Mouse (Mus musculus) kidney, adult 2 months (tissue): ENCODE results near the gene Tcf7. TPM values are rescaled to one million over a fixed set of nuclear protein-coding genes. Genes with fewer than 3 reads are reported as not detected.
"Not testable (repeated sequence)": the region's sequence is repeated elsewhere in the genome, so short reads cannot be mapped to it uniquely, and the experiment has no call there.

Experiments used
- DNase-seq: peaks from one replicate; pipeline ENCODE4 v3.0.0; 2021
- H3K27ac ChIP-seq: fragments of 200-500 bp; 2 replicates; pipeline ENCODE4 v1.5.1; 2012; ENCODE audit warnings: low read depth, low read length, control low read depth, inconsistent platforms; ENCODE audit not compliant: insufficient read depth
- H3K27me3 ChIP-seq: fragments of 200-500 bp; replicated peaks from 2 replicates; pipeline ENCODE4 v1.6.1; 2012; ENCODE audit warnings: mild to moderate bottlenecking, moderate library complexity, low read length, inconsistent platforms; ENCODE audit not compliant: control insufficient read depth, insufficient read depth
- H3K36me3 ChIP-seq: fragments of 200-500 bp; 2 replicates; pipeline ENCODE4 v1.6.1; 2012; ENCODE audit warnings: mild to moderate bottlenecking, moderate library complexity, low read length, inconsistent platforms; ENCODE audit not compliant: control insufficient read depth, insufficient read depth
- H3K4me1 ChIP-seq: fragments of 200-500 bp; 2 replicates; pipeline ENCODE4 v1.6.1; 2011; ENCODE audit warnings: low read length; ENCODE audit not compliant: control insufficient read depth, insufficient read depth
- H3K4me3 ChIP-seq: fragments of 200-500 bp; 2 replicates; pipeline ENCODE4 v1.5.1; 2011; ENCODE audit warnings: mild to moderate bottlenecking, low read depth, low read length, control low read depth; ENCODE audit not compliant: insufficient read depth
- CTCF ChIP-seq: fragments of 200-500 bp; conservative IDR thresholded peaks from 2 replicates; pipeline ENCODE4 v1.5.1; 2011; ENCODE audit warnings: low read depth, mild to moderate bottlenecking, control low read depth, low read length, moderate library complexity, mixed read lengths; ENCODE audit not compliant: insufficient read depth, insufficient read length
- POLR2A ChIP-seq: fragments of 200-500 bp; IDR thresholded peaks from one replicate; pipeline ENCODE4 v1.6.1; 2011; ENCODE audit warnings: low read depth, low read length, control low read depth
- whole genome bisulfite sequencing: fragments of 180-500 bp; shearing (Covaris S2); methylation state at CpG from one replicate; pipeline ENCODE4 v1.1.7; 2018; 5-methylcytosine and 5-hydroxymethylcytosine counted together
- polyA plus RNA-seq: library from polyadenylated mRNA; depleted of rRNA; stranded (reverse); fragments of >200 nt; gene quantifications from 2 replicates; pipeline ENCODE4 v1.2.3, GENCODE M21; 2012; rRNA removed

Tcf7 gene
- polyA plus RNA-seq, 1 experiment, result 13.2 TPM

- Histone ChIP-seq H3K4me1 (peaks cover 16% of the 10 kb centered on the region; the same call in 1 of the 2 replicates), H3K27ac (no peak overlapping the region), H3K36me3 (no peaks in the 10 kb centered on the region), H3K4me3 (no peak overlapping the region), H3K27me3 (no peaks in the 10 kb centered on the region)
- DNase-seq, result no peak
- WGBS, result 67% methylated on average over 3 of the region's 3 CpGs
- no peak for TF ChIP-seq POLR2A
- TF ChIP-seq CTCF, result no peak
These were observed 56.7 kb downstream of the Tcf7 start for GRCm38 (mm10) chr11:52225986-52226599.

- peak overlapping the region; percentile 64 for H3K27ac ChIP-seq
- 10% methylated on average over 19 of the region's 19 CpGs for WGBS
- DNase-seq, result peak; percentile 98
- peaks cover 8% of the 10 kb centered on the region; the same call in 1 of the 2 replicates for H3K4me1 ChIP-seq
- TF ChIP-seq POLR2A (no peak), CTCF (no peak)
- no peaks in the 10 kb centered on the region for H3K27me3 ChIP-seq
- H3K4me3 ChIP-seq, result peak overlapping the region; percentile 4; the same call in 1 of the 2 replicates
- H3K36me3 ChIP-seq, result no peaks in the 10 kb centered on the region
These were observed 58.7 kb downstream of the Tcf7 start for GRCm38 (mm10) chr11:52223968-52224682.

GRCm38 (mm10) chr11:52222891-52223290, 59.9 kb downstream of the Tcf7 start:
- no peaks in the 10 kb centered on the region for H3K36me3 ChIP-seq
- DNase-seq, result peak; percentile 38
- peak; percentile 59 for TF ChIP-seq CTCF
- TF ChIP-seq POLR2A, result no peak
- H3K27ac ChIP-seq, result no peak overlapping the region
- H3K4me3 ChIP-seq, result no peak overlapping the region
- 69% methylated on average over 6 of the region's 6 CpGs for WGBS
- peaks cover 8% of the 10 kb centered on the region; the same call in 1 of the 2 replicates for H3K4me1 ChIP-seq
- H3K27me3 ChIP-seq, result no peaks in the 10 kb centered on the region

- H3K36me3 ChIP-seq, H3K4me3 ChIP-seq, DNase-seq, H3K4me1 ChIP-seq, H3K27me3 ChIP-seq, H3K27ac ChIP-seq: not testable (repeated sequence)
- WGBS, result 90% methylated on average over 6 of the region's 6 CpGs
These were observed 60.9 kb downstream of the Tcf7 start for GRCm38 (mm10) chr11:52221921-52222320.

DNA sequence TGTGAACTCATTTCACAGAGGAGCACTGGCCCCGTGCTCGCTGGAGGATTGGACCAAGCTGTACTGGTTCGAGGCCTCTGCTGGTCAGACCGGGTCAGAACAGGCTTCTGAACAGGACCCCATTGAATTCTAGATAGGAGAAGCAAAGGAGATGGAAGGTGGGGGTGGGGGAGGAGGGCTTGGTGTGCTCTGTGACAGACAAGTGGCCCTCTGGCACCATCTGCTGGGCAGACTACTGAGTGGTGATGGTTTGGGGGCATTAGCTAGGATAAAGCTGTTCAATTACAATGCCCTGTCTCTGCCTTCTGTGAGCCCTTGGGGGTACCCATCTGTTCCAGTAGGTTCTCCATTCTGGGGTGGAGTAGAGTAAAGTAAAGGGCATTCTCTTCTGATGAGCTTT, 62.5 kb downstream of the Tcf7 start:
- Histone ChIP-seq H3K27me3 (no peaks in the 10 kb centered on the region; the same call in 1 of the 2 replicates), H3K4me3 (no peak overlapping the region), H3K4me1 (peaks cover 8% of the 10 kb centered on the region; the same call in 1 of the 2 replicates), H3K27ac (no peak overlapping the region), H3K36me3 (no peaks in the 10 kb centered on the region)
- TF ChIP-seq CTCF (peak; percentile 89), POLR2A (no peak)
- DNase-seq, result peak; percentile 65
- WGBS, result 13% methylated on average over 4 of the region's 4 CpGs

DNA sequence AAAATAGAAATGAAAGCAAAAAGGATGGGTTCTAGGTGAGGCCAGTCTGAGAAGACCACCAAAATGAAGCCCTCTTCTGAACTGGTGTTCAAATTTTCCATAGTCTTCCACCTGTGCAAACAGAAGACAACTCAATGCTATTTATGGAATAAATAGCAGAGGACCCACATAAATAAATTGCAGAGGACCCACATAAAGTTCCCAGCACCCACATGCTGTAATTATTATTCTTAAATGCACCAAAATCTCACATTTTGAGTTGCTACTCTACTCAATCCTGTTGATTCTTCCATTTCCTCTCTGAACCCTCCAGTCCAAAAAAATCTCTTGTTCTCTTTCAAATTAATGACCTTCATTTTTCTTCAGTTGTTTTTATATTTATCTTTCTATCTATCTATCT, 68.9 kb downstream of the Tcf7 start, which contains the start of gene Olfr1371:
TSS of gene Olfr1371 (minus strand) at position 101 of the 400 bp plus-strand sequence.
- no peak within 1 kb of the TSS for H3K27ac ChIP-seq
- no peaks in the 10 kb centered on the region for H3K4me1 ChIP-seq
- no peak within 1 kb of the TSS for H3K4me3 ChIP-seq
- TF ChIP-seq POLR2A, result no peak
- no peak for TF ChIP-seq CTCF
- no peaks in the 10 kb centered on the region for H3K36me3 ChIP-seq
- no peak for DNase-seq
- H3K27me3 ChIP-seq, result no peaks in the 10 kb centered on the region; the same call in 1 of the 2 replicates

Other genes starting within 250 kb of the Tcf7 start
- gene Ppp2ca, start 184.3 kb downstream of the Tcf7 start, polyA plus RNA-seq, result 30.9 and 38.0 TPM in 2 replicates
- not detected in 2 replicates for gene Olfr1373, start 137.5 kb downstream of the Tcf7 start, polyA plus RNA-seq
- gene Olfr1371, start 69.0 kb downstream of the Tcf7 start, polyA plus RNA-seq, result not detected in 2 replicates
- gene Skp1a, start 51.0 kb downstream of the Tcf7 start, polyA plus RNA-seq, result 34.4 and 68.9 TPM in 2 replicates
- 259 and 341 TPM in 2 replicates for gene Vdac1, start 77.8 kb upstream of the Tcf7 start, polyA plus RNA-seq
- 219 and 245 TPM in 2 replicates for gene 9530068E07Rik, start 113.4 kb upstream of the Tcf7 start, polyA plus RNA-seq